Mouse (Mus musculus) neural tube, embryonic 14.5 days (tissue): ENCODE results near the gene Plcb4. TPM values are rescaled to one million over a fixed set of nuclear protein-coding genes. Genes with fewer than 3 reads are reported as not detected.

ENCODE experiments used
- ATAC-seq: fragments of 200-750 bp; cut with Nextera tagmentation; 2 replicates; pipeline ENCODE4 v1.8.0; 2017; ENCODE audit warnings: low read depth, mild to moderate bottlenecking, moderate TSS enrichment, moderate library complexity
- H3K27ac ChIP-seq: fragments of 300-500 bp; sonication (generic); 2 replicates; pipeline ENCODE4 v1.5.1; 2014; ENCODE audit warnings: low read depth, mild to moderate bottlenecking, control low read depth, low read length, moderate library complexity, mixed read lengths
- H3K27me3 ChIP-seq: fragments of 300-500 bp; sonication (generic); 2 replicates; pipeline ENCODE4 v1.6.1; 2014; ENCODE audit warnings: low read length; ENCODE audit not compliant: control insufficient read depth, insufficient read depth
- H3K36me3 ChIP-seq: fragments of 300-500 bp; sonication (generic); 2 replicates; pipeline ENCODE4 v1.6.1; 2014; ENCODE audit warnings: low read length, mixed read lengths; ENCODE audit not compliant: control insufficient read depth, insufficient read depth
- H3K4me1 ChIP-seq: fragments of 300-500 bp; sonication (generic); 2 replicates; pipeline ENCODE4 v1.6.1; 2014; ENCODE audit warnings: low read length; ENCODE audit not compliant: control insufficient read depth, insufficient read depth
- H3K4me2 ChIP-seq: fragments of 300-500 bp; sonication (generic); 2 replicates; pipeline ENCODE4 v1.6.1; 2014; ENCODE audit warnings: mild to moderate bottlenecking, low read depth, low read length, control low read depth
- H3K4me3 ChIP-seq: fragments of 300-500 bp; sonication (generic); 2 replicates; pipeline ENCODE4 v1.5.1; 2014; ENCODE audit warnings: low read depth, low read length, control low read depth, mixed read lengths
- H3K9ac ChIP-seq: fragments of 300-500 bp; sonication (generic); replicated peaks from 2 replicates; pipeline ENCODE4 v1.6.1; 2014; ENCODE audit warnings: low read depth, mild to moderate bottlenecking, control low read depth, low read length, mixed read lengths
- H3K9me3 ChIP-seq: fragments of 300-500 bp; sonication (generic); 2 replicates; pipeline ENCODE4 v1.6.1; 2016; ENCODE audit warnings: low read length; ENCODE audit not compliant: control insufficient read depth
- WGBS: fragments of 180-500 bp; shearing (Covaris S2); extraction: QIAGEN DNeasy Blood & Tissue Kit; methylation state at CpG from one replicate; pipeline ENCODE4 v1.1.7; 2014; 5-methylcytosine and 5-hydroxymethylcytosine counted together
- polyA plus RNA-seq: library from polyadenylated mRNA; unstranded; fragments of >200 nt; fragmentation: Nextera tagmentation; extraction: Ambion mirVana; gene quantifications from 2 replicates; pipeline ENCODE4 v1.2.1, GENCODE M21; 2014

The Plcb4 gene
- polyA plus RNA-seq, 1 experiment from 2014 or later = 51.0 TPM

- ATAC-seq = no peak
- H3K4me3 ChIP-seq = no peak overlapping the region
- H3K4me1 ChIP-seq = peaks cover 7% of the 10 kb centered on the region
- H3K36me3 ChIP-seq = no peaks in the 10 kb centered on the region
- WGBS = 58% methylated on average over 5 of the region's 5 CpGs
- H3K4me2 ChIP-seq = no peak overlapping the region
- no peak overlapping the region for H3K27ac ChIP-seq
- H3K27me3 ChIP-seq = no peaks in the 10 kb centered on the region
- no peaks in the 10 kb centered on the region for H3K9me3 ChIP-seq
- no peak overlapping the region for H3K9ac ChIP-seq
Observed at GRCm38 (mm10) chr2:135722109-135722508, 63.3 kb downstream of the Plcb4 start.

DNA sequence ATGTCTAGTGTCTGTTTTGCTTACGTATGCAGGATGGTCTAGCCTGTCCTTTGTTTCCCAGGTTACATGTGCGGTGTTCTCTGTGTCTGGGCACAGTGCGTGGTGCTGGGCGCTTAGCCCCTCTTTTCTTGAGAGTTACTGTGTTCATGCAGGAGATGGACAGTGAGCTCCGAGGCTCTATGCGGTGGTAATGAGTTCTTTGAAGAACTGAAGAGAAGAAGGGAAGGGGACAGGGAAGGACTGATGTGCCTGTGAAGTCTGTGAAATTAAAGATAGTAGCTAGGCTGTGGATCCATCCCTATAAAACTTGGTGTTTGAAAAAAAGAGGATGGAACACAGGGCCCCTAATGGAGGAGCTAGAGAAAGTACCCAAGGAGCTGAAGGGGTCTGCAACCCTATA, 64.6 kb downstream of the Plcb4 start:
- 95% methylated on average over 6 of the region's 6 CpGs for WGBS
- no peak overlapping the region for H3K9ac ChIP-seq
- H3K4me2 ChIP-seq = no peak overlapping the region
- H3K9me3 ChIP-seq = no peaks in the 10 kb centered on the region
- ATAC-seq = no peak
- no peaks in the 10 kb centered on the region for H3K4me1 ChIP-seq
- H3K4me3 ChIP-seq = no peak overlapping the region
- no peaks in the 10 kb centered on the region for H3K36me3 ChIP-seq
- H3K27me3 ChIP-seq = no peaks in the 10 kb centered on the region
- H3K27ac ChIP-seq = no peak overlapping the region

DNA sequence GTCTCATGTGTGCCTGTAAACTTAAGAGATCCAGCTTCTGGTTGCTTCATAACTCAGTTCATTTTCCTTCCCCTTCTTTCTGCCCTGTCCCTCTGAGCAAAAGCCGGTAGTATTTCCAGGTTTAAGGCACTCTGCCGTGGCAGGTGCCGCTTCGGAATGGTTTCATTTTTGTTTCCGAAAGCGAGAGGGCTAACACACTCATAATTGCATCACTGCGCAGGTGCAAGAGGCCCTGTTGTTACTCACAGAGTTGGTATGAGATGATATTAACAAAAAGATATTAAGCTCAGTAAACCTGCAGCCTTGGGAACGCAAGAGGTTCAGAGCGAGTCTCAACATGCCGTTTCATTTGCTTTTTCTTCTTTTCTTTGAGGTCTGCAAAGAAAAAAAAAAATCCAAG, 65.7 kb downstream of the Plcb4 start:
- 93% methylated on average over 10 of the region's 10 CpGs for WGBS
- no peaks in the 10 kb centered on the region for H3K27me3 ChIP-seq
- no peak overlapping the region for H3K9ac ChIP-seq
- H3K9me3 ChIP-seq = no peaks in the 10 kb centered on the region
- H3K4me1 ChIP-seq = no peaks in the 10 kb centered on the region
- no peaks in the 10 kb centered on the region for H3K36me3 ChIP-seq
- ATAC-seq = no peak
- H3K4me3 ChIP-seq = no peak overlapping the region
- H3K27ac ChIP-seq = no peak overlapping the region
- no peak overlapping the region for H3K4me2 ChIP-seq

DNA sequence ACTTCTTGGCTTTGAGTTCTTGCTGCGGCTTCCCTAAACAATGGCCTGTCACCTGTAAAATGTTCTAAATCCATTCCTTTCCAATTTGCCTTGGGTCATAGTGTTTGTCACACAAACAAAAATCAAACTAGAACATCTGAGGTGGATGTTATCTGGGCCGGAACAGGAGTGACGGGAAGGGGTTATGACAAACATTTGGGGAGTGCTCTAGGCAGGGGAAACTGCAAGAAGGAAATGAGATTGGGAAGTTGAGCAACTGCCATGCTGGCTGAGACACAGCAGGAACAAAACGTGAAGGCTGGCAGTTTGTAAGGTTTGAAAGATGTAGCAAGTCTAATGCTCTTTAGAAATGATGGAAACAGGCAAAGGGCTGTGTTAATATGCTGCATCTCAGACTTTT, 66.6 kb downstream of the Plcb4 start:
- Histone ChIP-seq H3K9ac (no peak overlapping the region), H3K27ac (no peak overlapping the region), H3K4me1 (no peaks in the 10 kb centered on the region), H3K36me3 (no peaks in the 10 kb centered on the region), H3K9me3 (no peaks in the 10 kb centered on the region), H3K4me3 (no peak overlapping the region), H3K4me2 (no peak overlapping the region), H3K27me3 (no peaks in the 10 kb centered on the region)
- no peak for ATAC-seq
- WGBS = 88% methylated on average over 4 of the region's 4 CpGs

DNA sequence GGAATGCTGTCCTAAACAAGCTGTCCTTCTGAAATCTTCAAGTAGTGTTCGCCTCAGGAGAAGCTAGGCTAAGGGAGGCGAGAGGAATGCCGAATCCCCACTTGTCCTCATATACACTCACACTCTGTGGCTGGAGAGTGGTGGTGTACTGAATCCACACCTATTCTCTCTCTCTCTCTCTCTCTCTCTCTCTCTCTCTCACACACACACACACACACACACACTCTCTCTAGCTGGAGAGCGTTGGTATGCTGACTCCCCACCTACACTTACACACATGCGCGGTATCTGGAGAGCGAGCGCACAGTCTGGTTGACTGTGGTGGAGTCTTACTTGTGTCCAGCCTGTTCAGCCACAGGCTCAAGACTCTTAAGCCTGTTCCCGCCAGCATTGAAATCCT, 68.3 kb downstream of the Plcb4 start:
- Histone ChIP-seq H3K36me3 (no peaks in the 10 kb centered on the region), H3K4me2 (no peak overlapping the region), H3K4me1 (no peaks in the 10 kb centered on the region), H3K27me3 (no peaks in the 10 kb centered on the region), H3K9ac (no peak overlapping the region), H3K4me3 (no peak overlapping the region), H3K9me3 (no peaks in the 10 kb centered on the region), H3K27ac (no peak overlapping the region)
- ATAC-seq = no peak
- WGBS = 86% methylated on average over 9 of the region's 9 CpGs

GRCm38 (mm10) chr2:135727925-135728324, 69.1 kb downstream of the Plcb4 start:
- ATAC-seq = no peak
- no peaks in the 10 kb centered on the region for H3K36me3 ChIP-seq
- H3K27ac ChIP-seq = no peak overlapping the region
- no peaks in the 10 kb centered on the region for H3K27me3 ChIP-seq
- no peak overlapping the region for H3K9ac ChIP-seq
- H3K4me1 ChIP-seq = no peaks in the 10 kb centered on the region
- H3K4me3 ChIP-seq = no peak overlapping the region
- H3K4me2 ChIP-seq = no peak overlapping the region
- 80% methylated on average over 4 of the region's 4 CpGs for WGBS
- no peaks in the 10 kb centered on the region for H3K9me3 ChIP-seq

- no peaks in the 10 kb centered on the region for H3K36me3 ChIP-seq
- WGBS = 38% methylated on average over 6 of the region's 6 CpGs
- H3K9ac ChIP-seq = no peak overlapping the region
- no peak overlapping the region for H3K4me2 ChIP-seq
- no peaks in the 10 kb centered on the region for H3K27me3 ChIP-seq
- H3K27ac ChIP-seq = no peak overlapping the region
- H3K4me1 ChIP-seq = no peaks in the 10 kb centered on the region
- no peaks in the 10 kb centered on the region for H3K9me3 ChIP-seq
- ATAC-seq = no peak
- no peak overlapping the region for H3K4me3 ChIP-seq
Observed at GRCm38 (mm10) chr2:135731591-135731990, 72.8 kb downstream of the Plcb4 start.

DNA sequence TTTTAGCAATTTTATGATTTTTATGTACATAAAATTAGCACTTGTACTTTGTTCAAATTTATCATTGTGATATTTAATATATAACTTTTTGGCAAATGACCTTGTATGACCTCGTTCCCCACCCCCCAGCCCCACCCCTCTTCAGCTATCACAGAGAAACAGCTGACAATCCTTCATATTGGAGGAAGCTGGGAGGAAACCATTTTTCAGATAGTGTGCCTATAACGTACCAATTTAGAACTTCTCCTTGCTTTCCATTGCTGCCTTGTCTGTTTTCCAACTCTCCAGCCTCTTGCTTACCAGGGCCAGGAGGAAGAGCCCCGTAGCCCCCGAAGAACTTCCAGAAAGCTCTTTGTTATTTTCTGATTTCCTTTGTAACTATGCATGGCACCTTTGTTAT, 73.8 kb downstream of the Plcb4 start:
- Histone ChIP-seq H3K4me1 (no peaks in the 10 kb centered on the region), H3K27me3 (no peaks in the 10 kb centered on the region), H3K4me2 (no peak overlapping the region), H3K36me3 (no peaks in the 10 kb centered on the region), H3K9ac (no peak overlapping the region), H3K9me3 (no peaks in the 10 kb centered on the region), H3K4me3 (no peak overlapping the region), H3K27ac (no peak overlapping the region)
- no peak for ATAC-seq
- 76% methylated on average over 4 of the region's 4 CpGs for WGBS

DNA sequence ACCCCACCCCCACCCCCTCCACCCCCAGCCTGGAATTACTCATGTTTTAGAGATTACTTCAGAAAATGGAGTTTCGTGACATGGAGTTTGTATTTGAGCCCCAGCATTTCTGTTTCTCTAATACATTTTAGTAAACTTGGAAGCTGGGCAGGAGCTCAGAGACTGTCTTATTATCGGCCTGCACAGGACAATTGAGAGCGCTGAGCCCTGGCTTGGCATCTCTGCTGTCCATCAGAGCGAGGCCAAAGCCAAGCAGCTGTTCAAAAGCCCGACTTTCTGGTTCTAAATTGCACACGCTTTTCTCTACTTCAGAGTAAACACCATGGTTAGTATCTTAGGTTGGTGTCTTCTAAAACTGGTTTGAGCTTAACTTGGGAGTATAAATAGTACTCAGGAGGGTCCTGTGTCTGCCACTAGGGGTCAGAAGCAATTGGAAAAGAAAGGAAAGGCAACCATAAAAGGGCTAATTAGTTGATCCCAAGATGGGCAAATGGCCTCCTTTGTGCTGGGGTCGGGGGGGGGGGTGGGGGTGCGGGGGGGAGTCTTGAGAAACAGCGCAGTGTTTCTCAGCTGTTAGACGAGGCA, 75.2 kb downstream of the Plcb4 start:
- WGBS = 30% methylated on average over 10 of the region's 10 CpGs
- no peaks in the 10 kb centered on the region for H3K36me3 ChIP-seq
- no peaks in the 10 kb centered on the region for H3K4me1 ChIP-seq
- no peak overlapping the region for H3K4me2 ChIP-seq
- H3K4me3 ChIP-seq = no peak overlapping the region
- no peaks in the 10 kb centered on the region for H3K27me3 ChIP-seq
- H3K9me3 ChIP-seq = no peaks in the 10 kb centered on the region
- no peak overlapping the region for H3K27ac ChIP-seq
- no peak overlapping the region for H3K9ac ChIP-seq
- ATAC-seq = no peak
